Mouse (Mus musculus) adrenal gland, adult 2 months (tissue): ENCODE measurements around the gene Nsmf. TPM values are rescaled to one million over a fixed set of nuclear protein-coding genes. Genes with fewer than 3 reads are reported as not detected.
A peak's percentile ranks its signal among the peaks of the same experiment; 100 is the strongest.

Experiments
- DNase-seq: peaks from one replicate; pipeline ENCODE4 v3.0.0; 2021
- microRNA-seq, 2 experiments: library from miRNA; unstranded; fragments of <30 nt; microRNA quantifications; one replicate each; pipeline ENCODE4 v1.2.0; 2021
- polyA plus RNA-seq: library from polyadenylated mRNA; depleted of rRNA; stranded (reverse); fragments of >200 nt; gene quantifications from 2 replicates; pipeline ENCODE4 v1.2.3, GENCODE M21; 2012; rRNA removed
- total RNA-seq, 2 experiments: library from RNA; stranded (reverse); gene quantifications; 2 replicates each; pipeline ENCODE4 v1.2.3; 2021

Nsmf gene
- total and polyA plus RNA-seq, 3 experiments: 32.8 to 99.9 (median 52.9) TPM

GRCm38 (mm10) chr2:25085571-25085970 lies 31.4 kb downstream of the Nsmf start:
- no peak for DNase-seq

GRCm38 (mm10) chr2:25087842-25088241 lies 33.7 kb downstream of the Nsmf start:
- DNase-seq: no peak

GRCm38 (mm10) chr2:25088636-25089035 lies 34.5 kb downstream of the Nsmf start:
- no peak for DNase-seq

- DNase-seq: no peak
Observed at GRCm38 (mm10) chr2:25094785-25095108, 40.6 kb downstream of the Nsmf start.

- DNase-seq: no peak
Observed at GRCm38 (mm10) chr2:25095109-25095850, 41.1 kb downstream of the Nsmf start, which contains the start of gene Noxa1. Gene Noxa1 (minus strand): TSS chr2:25095149.

GRCm38 (mm10) chr2:25098005-25098615 lies 44.0 kb downstream of the Nsmf start:
- DNase-seq: no peak

GRCm38 (mm10) chr2:25098956-25099355 lies 44.8 kb downstream of the Nsmf start:
- DNase-seq: peak; percentile 25

- DNase-seq: no peak
Observed at GRCm38 (mm10) chr2:25099703-25100102, 45.5 kb downstream of the Nsmf start.

GRCm38 (mm10) chr2:25104122-25104521 lies 50.0 kb downstream of the Nsmf start:
- no peak for DNase-seq

GRCm38 (mm10) chr2:25106045-25106444 lies 51.9 kb downstream of the Nsmf start:
- no peak for DNase-seq

- DNase-seq: no peak
Observed at GRCm38 (mm10) chr2:25109487-25109886, 55.3 kb downstream of the Nsmf start.

GRCm38 (mm10) chr2:25110505-25111183 lies 56.5 kb downstream of the Nsmf start:
- DNase-seq: peak; percentile 69

GRCm38 (mm10) chr2:25111184-25111791 lies 57.1 kb downstream of the Nsmf start:
- peak; percentile 29 for DNase-seq

Small RNAs within 50 kb of the gene (microRNA-seq; reads per million reads assigned to microRNA genes)
- gene Gm24328 (0 reads per million in 2 experiments), gene Mir7664 (0 reads per million in 2 experiments)

Other genes with a start within 250 kb of the Nsmf start
- gene Ehmt1, start 134.7 kb upstream of the Nsmf start, total RNA-seq: 10 to 100 TPM; 43.4 to 59.6 TPM
- gene Ehmt1, start 134.7 kb upstream of the Nsmf start, polyA plus RNA-seq: 30.0 and 33.5 TPM in 2 replicates
- gene Arrdc1, start 119.1 kb upstream of the Nsmf start, total RNA-seq: 10 to 100 TPM; 12.8 to 15.9 TPM
- gene Arrdc1, start 119.1 kb upstream of the Nsmf start, polyA plus RNA-seq: 49.2 and 50.6 TPM in 2 replicates
- 10 to 100 TPM; 21.8 to 30.2 TPM for gene Zmynd19, start 104.6 kb upstream of the Nsmf start, total RNA-seq
- gene Zmynd19, start 104.6 kb upstream of the Nsmf start, polyA plus RNA-seq: 3.1 and 3.9 TPM in 2 replicates
- gene Dph7, start 92.0 kb upstream of the Nsmf start, total RNA-seq: 10 to 100 TPM in 1 of 2 experiments, 1 to 10 TPM in 1; 6.2 to 16.7 TPM
- gene Dph7, start 92.0 kb upstream of the Nsmf start, polyA plus RNA-seq: 8.5 and 9.7 TPM in 2 replicates
- 100 to 1,000 TPM; 108 to 118 TPM for gene Mrpl41, start 79.3 kb upstream of the Nsmf start, total RNA-seq
- 34.9 and 39.4 TPM in 2 replicates for gene Mrpl41, start 79.3 kb upstream of the Nsmf start, polyA plus RNA-seq
- 10 to 100 TPM; 44.5 to 53.1 TPM for gene Pnpla7, start 78.3 kb upstream of the Nsmf start, total RNA-seq
- gene Pnpla7, start 78.3 kb upstream of the Nsmf start, polyA plus RNA-seq: 25.4 and 27.2 TPM in 2 replicates
- gene Entpd8, start 25.9 kb downstream of the Nsmf start, total RNA-seq: under 1 TPM in 1 of 2 experiments, not detected in 1; 0.40 TPM
- gene Entpd8, start 25.9 kb downstream of the Nsmf start, polyA plus RNA-seq: 0.08 and 0.11 TPM in 2 replicates
- not detected for gene Noxa1, start 40.8 kb downstream of the Nsmf start, total RNA-seq
- not detected in 2 replicates for gene Noxa1, start 40.8 kb downstream of the Nsmf start, polyA plus RNA-seq
- 1 to 10 TPM; 1.9 to 3.6 TPM for gene Nrarp, start 126.4 kb downstream of the Nsmf start, total RNA-seq
- gene Nrarp, start 126.4 kb downstream of the Nsmf start, polyA plus RNA-seq: 12.0 and 19.0 TPM in 2 replicates
- gene Tor4a, start 142.5 kb downstream of the Nsmf start, total RNA-seq: 10 to 100 TPM; 21.9 to 24.2 TPM
- 51.3 and 60.0 TPM in 2 replicates for gene Tor4a, start 142.5 kb downstream of the Nsmf start, polyA plus RNA-seq
- gene Nelfb, start 157.1 kb downstream of the Nsmf start, total RNA-seq: 10 to 100 TPM; 36.3 to 57.4 TPM
- 37.5 and 38.2 TPM in 2 replicates for gene Nelfb, start 157.1 kb downstream of the Nsmf start, polyA plus RNA-seq
- gene Stpg3, start 160.3 kb downstream of the Nsmf start, total RNA-seq: not detected
- gene Stpg3, start 160.3 kb downstream of the Nsmf start, polyA plus RNA-seq: not detected in 2 replicates
- gene Fam166a, start 164.4 kb downstream of the Nsmf start, total RNA-seq: not detected
- 0.15 and 0.16 TPM in 2 replicates for gene Fam166a, start 164.4 kb downstream of the Nsmf start, polyA plus RNA-seq
- gene Tubb4b, start 170.3 kb downstream of the Nsmf start, total RNA-seq: 100 to 1,000 TPM; 303 to 312 TPM
- 210 and 267 TPM in 2 replicates for gene Tubb4b, start 170.3 kb downstream of the Nsmf start, polyA plus RNA-seq
- not detected for gene Slc34a3, start 180.0 kb downstream of the Nsmf start, total RNA-seq
- gene Slc34a3, start 180.0 kb downstream of the Nsmf start, polyA plus RNA-seq: not detected in 2 replicates
- gene Rnf224, start 182.4 kb downstream of the Nsmf start, total RNA-seq: not detected
- not detected in 2 replicates for gene Rnf224, start 182.4 kb downstream of the Nsmf start, polyA plus RNA-seq
- gene Rnf208, start 187.9 kb downstream of the Nsmf start, total RNA-seq: 1 to 10 TPM; 6.7 to 8.5 TPM
- 25.8 and 36.4 TPM in 2 replicates for gene Rnf208, start 187.9 kb downstream of the Nsmf start, polyA plus RNA-seq
- gene Cysrt1, start 188.1 kb downstream of the Nsmf start, total RNA-seq: not detected
- gene Cysrt1, start 188.1 kb downstream of the Nsmf start, polyA plus RNA-seq: 0.12 TPM in 1 of 2 replicates, not detected in the other
- gene AL732309.1, start 192.5 kb downstream of the Nsmf start, total RNA-seq: 1 to 10 TPM; 3.1 to 3.2 TPM
- 21.7 and 22.6 TPM in 2 replicates for gene AL732309.1, start 192.5 kb downstream of the Nsmf start, polyA plus RNA-seq
- 10 to 100 TPM; 23.9 to 32.0 TPM for gene Tmem203, start 201.1 kb downstream of the Nsmf start, total RNA-seq
- 114 and 116 TPM in 2 replicates for gene Tmem203, start 201.1 kb downstream of the Nsmf start, polyA plus RNA-seq
- gene Tprn, start 208.3 kb downstream of the Nsmf start, total RNA-seq: 10 to 100 TPM in 1 of 2 experiments, 1 to 10 TPM in 1; 10.0 to 13.1 TPM
- gene Tprn, start 208.3 kb downstream of the Nsmf start, polyA plus RNA-seq: 13.6 and 14.6 TPM in 2 replicates
- gene Ssna1, start 218.1 kb downstream of the Nsmf start, total RNA-seq: 10 to 100 TPM; 37.6 to 46.1 TPM
- 55.2 and 62.1 TPM in 2 replicates for gene Ssna1, start 218.1 kb downstream of the Nsmf start, polyA plus RNA-seq
- 10 to 100 TPM; 78.8 to 82.7 TPM for gene Anapc2, start 218.1 kb downstream of the Nsmf start, total RNA-seq
- 93.1 and 110 TPM in 2 replicates for gene Anapc2, start 218.1 kb downstream of the Nsmf start, polyA plus RNA-seq
- not detected for gene Tmem210, start 233.8 kb downstream of the Nsmf start, total RNA-seq
- not detected in 2 replicates for gene Tmem210, start 233.8 kb downstream of the Nsmf start, polyA plus RNA-seq
- not detected for gene Lrrc26, start 235.6 kb downstream of the Nsmf start, total RNA-seq
- gene Lrrc26, start 235.6 kb downstream of the Nsmf start, polyA plus RNA-seq: not detected in 2 replicates